Mouse (Mus musculus) E14TG2a.4 (cell line): ENCODE measurements at regions not wholly inside any gene's neighbourhood (a gene's known extent, or its start where the extent isn't known, plus 50 kb on each side); places are given as distances from the start of the nearest gene placed in this dataset.

Source experiments
- H3K27me3 ChIP-seq: 2 replicates; pipeline ENCODE4 v1.6.1; 2014; ENCODE audit warnings: low read length, control low read depth; ENCODE audit not compliant: insufficient read depth
- H3K36me3 ChIP-seq: 2 replicates; pipeline ENCODE4 v1.6.1; 2014; ENCODE audit warnings: low read length, control low read depth; ENCODE audit not compliant: insufficient read depth
- H3K4me1 ChIP-seq: replicated peaks from 2 replicates; pipeline ENCODE4 v1.6.1; 2014; ENCODE audit warnings: low read depth, low read length, control low read depth
- H3K4me3 ChIP-seq: replicated peaks from 2 replicates; pipeline ENCODE4 v1.5.1; 2014; ENCODE audit warnings: mild to moderate bottlenecking, low read length
- H3K9me3 ChIP-seq: 2 replicates; pipeline ENCODE4 v1.6.1; 2014; ENCODE audit warnings: low read length, control low read depth
- CTCF ChIP-seq: conservative IDR thresholded peaks from 2 replicates; pipeline ENCODE4 v1.5.1; 2014; ENCODE audit warnings: low read length
- NANOG ChIP-seq: IDR thresholded peaks from 2 replicates; pipeline ENCODE4 v1.6.1; 2014; ENCODE audit warnings: borderline replicate concordance, low read length, mixed read lengths
- POU5F1 ChIP-seq: IDR thresholded peaks from 2 replicates; pipeline ENCODE4 v1.6.1; 2014; ENCODE audit warnings: low read length, borderline replicate concordance

DNA sequence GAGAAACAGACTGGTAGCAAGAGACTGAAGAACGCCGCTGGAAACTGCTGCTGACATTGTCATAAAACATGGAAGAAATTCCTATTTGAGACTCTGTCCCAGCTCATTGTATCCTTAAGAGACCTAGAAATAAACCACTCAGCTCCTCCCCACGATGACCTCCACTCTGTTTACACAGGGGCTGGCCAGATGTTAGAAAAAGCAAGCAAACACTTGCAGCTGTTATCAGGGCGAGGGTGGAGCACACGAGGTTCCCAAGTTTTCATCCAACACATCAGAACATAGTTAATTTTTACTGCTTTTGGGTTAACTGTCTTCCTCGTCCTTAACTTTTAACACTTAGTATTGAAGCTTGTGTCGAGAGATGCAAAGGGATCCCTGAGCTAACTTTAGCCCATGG lies 219.8 kb upstream of the Tprg start:
- no peaks in the 10 kb centered on the region for H3K27me3 ChIP-seq
- no peaks in the 10 kb centered on the region for H3K9me3 ChIP-seq
- H3K4me3 ChIP-seq: no peak overlapping the region
- no peaks in the 10 kb centered on the region for H3K36me3 ChIP-seq
- TF ChIP-seq NANOG (no peak), POU5F1 (no peak), CTCF (no peak)
- H3K4me1 ChIP-seq: peaks cover 33% of the 10 kb centered on the region

DNA sequence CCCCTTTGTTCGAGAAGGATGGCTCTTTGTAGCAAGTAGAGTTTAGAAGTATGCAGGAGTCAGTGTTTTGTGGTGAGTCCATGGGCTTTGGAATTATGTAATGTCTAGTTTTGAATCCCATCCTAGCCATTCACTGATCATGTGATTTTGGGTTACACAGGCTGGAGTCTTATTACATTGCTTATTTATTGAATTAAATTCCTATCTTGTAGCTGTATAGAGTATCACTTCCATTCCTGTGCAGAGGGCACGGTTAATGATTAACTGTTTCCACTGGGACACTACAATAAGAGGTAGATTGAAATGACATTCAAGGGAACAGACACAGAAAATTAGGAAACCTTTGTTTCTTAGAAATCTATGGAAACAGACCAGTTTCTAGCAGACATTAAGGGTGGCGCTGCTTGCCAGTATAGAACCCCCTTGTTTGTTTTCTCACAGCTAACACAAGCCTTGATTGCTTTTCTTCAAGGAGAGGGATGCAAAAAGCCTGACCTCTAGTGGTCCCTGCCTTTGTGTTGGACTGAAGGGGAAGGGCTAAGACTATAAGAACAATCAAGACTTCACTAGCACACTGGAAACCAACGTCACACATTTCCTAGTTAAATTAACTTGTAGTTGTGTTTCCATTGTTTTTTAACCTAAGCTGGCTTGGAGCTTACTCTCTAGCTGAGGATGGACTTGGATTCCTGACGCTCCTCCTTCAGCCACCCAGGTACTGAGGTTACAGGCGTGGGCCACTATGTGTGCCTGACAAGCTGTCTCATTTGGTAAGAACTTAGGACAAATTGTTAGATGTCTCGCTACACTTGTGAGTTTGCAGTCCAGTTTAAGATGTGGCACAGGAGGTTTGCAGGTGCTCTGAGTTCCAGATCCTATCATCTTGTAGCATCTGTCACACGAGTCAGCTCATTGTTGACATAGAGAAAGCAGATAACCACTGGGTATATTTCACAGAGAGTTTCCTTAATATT lies 219.1 kb upstream of the Tprg start:
- TF ChIP-seq POU5F1: no peak
- no peak for TF ChIP-seq NANOG
- peak; percentile 54; the same call in 1 of the 2 replicates for TF ChIP-seq CTCF
- H3K4me3 ChIP-seq: no peak overlapping the region
- H3K4me1 ChIP-seq: peaks cover 27% of the 10 kb centered on the region
- H3K9me3 ChIP-seq: no peaks in the 10 kb centered on the region
- H3K27me3 ChIP-seq: no peaks in the 10 kb centered on the region
- H3K36me3 ChIP-seq: no peaks in the 10 kb centered on the region

GRCm38 (mm10) chr16:25080811-25081210 lies 205.8 kb upstream of the Tprg start:
- H3K9me3 ChIP-seq: no peaks in the 10 kb centered on the region
- H3K27me3 ChIP-seq: no peaks in the 10 kb centered on the region
- TF ChIP-seq POU5F1: no peak
- no peak for TF ChIP-seq NANOG
- TF ChIP-seq CTCF: no peak
- H3K4me3 ChIP-seq: no peak overlapping the region
- no peaks in the 10 kb centered on the region for H3K36me3 ChIP-seq
- no peaks in the 10 kb centered on the region for H3K4me1 ChIP-seq

GRCm38 (mm10) chr16:25083729-25084128 lies 202.9 kb upstream of the Tprg start:
- H3K36me3 ChIP-seq: no peaks in the 10 kb centered on the region
- TF ChIP-seq NANOG (no peak), CTCF (no peak), POU5F1 (no peak)
- H3K4me3 ChIP-seq: no peak overlapping the region
- H3K27me3 ChIP-seq: no peaks in the 10 kb centered on the region
- H3K4me1 ChIP-seq: no peaks in the 10 kb centered on the region
- H3K9me3 ChIP-seq: no peaks in the 10 kb centered on the region

DNA sequence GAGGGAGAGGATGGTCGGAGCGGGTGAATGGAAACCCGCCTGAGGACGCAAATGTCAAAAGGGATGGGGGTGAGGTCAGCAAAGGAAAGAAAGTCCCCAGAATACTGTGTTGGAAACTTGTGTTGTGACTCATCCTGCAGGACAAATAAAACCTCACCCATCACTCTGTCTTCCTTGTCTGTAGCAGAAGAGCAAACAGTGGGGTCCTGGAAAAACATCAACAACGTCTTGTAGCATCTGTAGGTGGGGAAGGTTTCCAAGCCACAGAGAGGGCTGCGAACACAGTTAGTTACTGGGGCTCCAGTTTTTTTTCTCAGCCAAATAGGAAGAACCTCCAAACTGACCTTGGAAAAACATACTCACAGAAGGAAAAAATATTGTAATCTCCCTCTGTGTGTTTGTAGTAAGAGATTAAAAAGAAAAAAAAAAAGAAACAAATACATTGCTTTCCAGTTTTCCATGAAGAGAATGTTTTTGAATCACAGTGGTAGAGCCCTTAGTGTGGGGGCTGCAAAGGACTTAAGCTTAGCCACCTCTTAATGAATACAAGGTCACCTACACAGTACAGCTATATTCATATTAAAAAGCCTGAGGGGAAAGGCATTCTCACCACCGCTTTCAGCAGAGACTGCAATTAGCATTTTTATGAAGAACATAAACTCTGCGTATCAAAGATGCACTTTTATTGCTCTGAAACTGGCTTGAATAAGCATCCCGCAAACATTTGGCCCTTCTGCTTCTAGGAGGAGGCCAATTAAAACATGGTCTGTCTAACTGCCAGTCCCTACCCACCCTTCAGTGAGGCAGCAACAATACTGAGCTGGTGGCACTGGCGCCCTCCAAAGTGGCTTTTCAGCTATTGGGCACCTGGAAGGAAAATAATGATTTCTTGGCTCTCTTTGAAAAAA lies 198.6 kb upstream of the Tprg start:
- Histone ChIP-seq H3K27me3 (no peaks in the 10 kb centered on the region), H3K4me1 (no peaks in the 10 kb centered on the region), H3K9me3 (no peaks in the 10 kb centered on the region), H3K36me3 (no peaks in the 10 kb centered on the region), H3K4me3 (no peak overlapping the region)
- no peak for TF ChIP-seq CTCF
- no peak for TF ChIP-seq POU5F1
- no peak for TF ChIP-seq NANOG

DNA sequence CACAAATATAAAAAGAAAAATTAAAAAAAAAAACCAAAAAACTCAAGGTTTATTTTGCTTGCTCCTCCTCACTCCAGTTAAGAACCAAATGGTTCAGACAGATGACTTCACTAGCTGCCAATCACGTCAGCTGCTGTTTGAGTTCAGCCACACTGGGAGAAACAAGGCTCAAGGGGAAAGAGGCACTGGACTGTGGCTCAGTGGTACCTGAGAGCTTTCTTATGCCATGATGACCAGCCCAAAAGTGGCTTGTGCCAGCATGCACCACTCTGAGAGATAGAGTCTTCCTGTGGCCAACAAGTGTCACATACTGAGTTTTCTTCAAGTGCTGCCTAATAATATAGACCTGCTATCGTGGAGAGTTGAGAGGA lies 198.0 kb upstream of the Tprg start:
- Histone ChIP-seq H3K36me3 (no peaks in the 10 kb centered on the region), H3K4me1 (no peaks in the 10 kb centered on the region), H3K27me3 (no peaks in the 10 kb centered on the region), H3K4me3 (no peak overlapping the region), H3K9me3 (no peaks in the 10 kb centered on the region)
- TF ChIP-seq CTCF (no peak), NANOG (no peak)

DNA sequence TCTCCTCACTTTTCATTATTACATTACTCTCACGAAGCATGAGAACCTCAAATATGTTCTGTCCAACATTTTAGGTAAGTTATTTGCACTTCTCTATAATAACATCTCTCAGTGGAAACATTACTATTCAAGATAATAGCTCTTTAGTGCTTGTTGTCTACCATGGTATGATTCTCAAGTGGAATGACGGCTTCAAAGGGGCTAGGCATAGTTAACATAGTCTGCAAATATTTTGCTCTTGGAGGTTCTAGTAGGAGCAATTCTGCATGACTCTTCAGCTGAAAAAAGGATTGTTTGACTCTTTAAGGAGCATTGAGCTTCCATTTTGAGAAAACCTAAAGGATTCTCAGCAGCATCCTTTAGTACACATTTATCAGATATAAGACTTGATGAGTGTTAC lies 182.5 kb upstream of the Tprg start:
- no peak for TF ChIP-seq POU5F1
- TF ChIP-seq NANOG: no peak
- TF ChIP-seq CTCF: no peak

DNA sequence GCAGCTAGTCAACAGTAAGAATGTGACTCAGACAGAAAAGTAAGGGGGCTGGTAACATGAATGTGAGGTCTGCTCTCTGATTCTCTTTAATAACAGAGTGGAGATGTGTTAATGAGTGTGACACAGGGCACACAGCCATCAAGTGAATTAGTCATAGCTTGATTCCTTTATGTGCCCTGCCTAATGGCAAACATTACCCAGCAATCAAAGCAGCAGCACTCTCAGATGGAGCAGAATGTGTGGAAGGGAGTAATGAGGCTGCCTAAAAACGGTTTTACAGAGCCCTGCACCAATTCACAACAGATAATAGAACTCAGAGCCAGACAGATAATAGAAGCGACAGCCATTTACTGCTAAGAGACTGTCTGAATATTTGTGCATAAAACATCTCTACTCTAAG lies 182.0 kb upstream of the Tprg start:
- H3K27me3 ChIP-seq: no peaks in the 10 kb centered on the region
- TF ChIP-seq CTCF (no peak), NANOG (no peak), POU5F1 (no peak)
- no peaks in the 10 kb centered on the region for H3K36me3 ChIP-seq
- no peak overlapping the region for H3K4me3 ChIP-seq
- no peaks in the 10 kb centered on the region for H3K9me3 ChIP-seq
- H3K4me1 ChIP-seq: no peaks in the 10 kb centered on the region

More for the DNA sequence above, 182.5 kb upstream of the Tprg start:
- Histone ChIP-seq H3K36me3 (no peaks in the 10 kb centered on the region), H3K9me3 (no peaks in the 10 kb centered on the region), H3K27me3 (no peaks in the 10 kb centered on the region), H3K4me1 (no peaks in the 10 kb centered on the region), H3K4me3 (no peak overlapping the region)
